Mouse (Mus musculus): ENCODE measurements at regions not wholly inside any gene's neighbourhood (a gene's known extent, or its start where the extent isn't known, plus 50 kb on each side); places are given as distances from the start of the nearest gene placed in this dataset.

DNA sequence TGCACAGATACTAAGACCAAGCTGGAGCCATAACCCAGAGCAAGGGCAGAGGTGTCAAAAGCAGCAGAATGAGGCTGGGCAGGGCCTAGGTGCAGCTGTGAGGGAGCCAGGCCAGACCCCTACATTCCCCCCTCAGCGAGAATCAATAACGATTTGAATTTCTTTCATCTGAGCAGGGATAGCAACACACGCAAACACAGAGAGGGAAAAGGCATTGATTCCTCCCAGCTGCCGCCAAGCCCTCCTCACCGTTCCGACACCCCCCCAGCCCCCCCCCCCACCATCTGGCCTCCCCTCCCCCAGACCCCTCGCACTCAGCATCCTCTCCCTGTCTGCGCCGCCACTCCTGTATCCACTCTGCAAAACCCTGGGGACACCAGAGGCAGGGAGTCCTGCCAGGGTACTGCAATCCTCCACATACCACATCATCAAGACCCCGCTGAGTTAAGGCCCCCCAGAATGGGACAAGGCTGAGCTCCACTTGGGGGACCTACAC lies 166.9 kb downstream of the 3100002H09Rik start:
- DNase-seq: no peak

DNA sequence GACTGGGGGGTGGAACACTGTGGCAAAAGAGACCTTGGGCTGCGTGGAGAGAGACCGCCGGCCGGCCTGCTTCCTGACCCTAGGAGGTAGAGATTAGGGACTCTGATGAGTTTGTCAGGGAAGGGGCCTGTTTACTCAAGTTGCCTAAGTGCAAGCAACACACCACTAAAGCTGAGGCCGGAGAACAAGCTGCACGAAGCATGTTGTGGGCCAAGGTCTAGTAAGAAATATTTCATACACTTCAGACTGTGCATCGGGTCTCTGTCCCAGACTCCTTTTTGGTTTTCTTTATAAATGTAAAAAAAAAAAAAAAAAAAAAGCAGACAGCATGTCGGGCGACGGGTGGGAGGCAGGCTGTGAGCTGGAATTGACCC lies 167.5 kb downstream of the 3100002H09Rik start:
- DNase-seq: no peak

DNA sequence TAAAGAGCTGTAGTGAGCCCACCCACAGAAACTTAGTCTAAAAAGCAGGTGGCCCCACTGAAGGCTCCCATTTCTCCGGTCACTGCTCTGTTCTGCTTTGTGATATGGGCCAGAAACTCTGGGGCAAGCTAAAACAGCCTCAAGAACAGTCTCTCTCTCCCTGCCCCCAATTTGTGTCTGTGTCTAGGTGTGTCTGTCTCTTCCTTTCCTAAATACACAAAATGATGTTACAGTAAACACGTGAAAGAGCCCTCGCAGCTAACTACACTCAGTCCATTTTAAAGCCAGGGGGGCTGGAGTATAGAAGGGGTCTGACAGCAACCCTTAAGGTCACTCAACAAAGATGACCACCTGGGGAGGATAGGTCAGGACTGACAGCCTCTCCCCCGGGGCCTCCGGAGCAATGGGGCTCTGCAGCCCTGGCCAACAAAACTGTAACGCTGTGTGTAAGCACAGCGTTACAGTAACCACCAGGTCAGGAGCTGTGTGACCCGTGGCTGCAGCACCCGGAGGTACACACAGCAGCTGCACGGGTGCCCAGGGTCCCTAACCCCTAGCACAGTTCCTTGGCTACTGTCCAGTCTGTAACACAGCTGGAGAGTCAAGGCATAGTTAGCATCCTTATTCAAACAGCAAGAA lies 168.0 kb downstream of the 3100002H09Rik start:
- no peak for DNase-seq

DNA sequence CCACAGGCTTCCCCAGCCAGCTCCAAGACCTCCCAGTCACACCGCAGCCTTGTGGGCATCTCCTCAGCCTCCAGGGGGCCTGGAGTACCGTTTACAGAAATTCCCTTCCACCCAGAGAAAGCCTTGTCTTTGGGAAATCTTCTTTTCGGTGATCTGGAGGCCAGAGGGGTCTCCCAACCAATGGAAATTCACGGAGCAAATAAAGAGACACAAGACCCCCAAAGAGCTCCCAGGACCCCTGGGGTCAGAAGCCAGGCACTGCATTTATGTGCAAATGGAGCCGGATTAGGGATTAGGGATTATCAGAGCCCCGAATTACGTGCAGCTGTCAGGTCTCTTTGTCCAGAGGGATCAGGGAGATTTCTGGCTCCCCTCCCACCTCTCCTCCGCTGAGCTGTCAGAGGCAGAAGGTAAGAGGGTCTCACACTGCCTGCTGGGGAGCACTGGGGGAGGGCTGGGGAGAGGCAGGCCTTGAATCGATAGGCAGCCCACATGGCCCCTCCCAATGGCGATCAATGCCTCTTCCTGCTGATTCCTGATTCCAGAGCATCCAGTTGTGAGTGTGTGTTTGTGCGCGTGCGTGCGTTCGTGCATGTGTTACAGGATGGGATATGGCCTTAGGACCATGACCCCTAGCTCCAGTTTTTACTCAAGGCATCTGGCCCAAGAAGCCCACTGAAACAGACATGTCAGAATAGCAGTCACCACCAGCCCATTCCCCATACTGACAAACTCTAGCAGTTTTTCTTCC lies 168.7 kb downstream of the 3100002H09Rik start:
- no peak for DNase-seq

DNA sequence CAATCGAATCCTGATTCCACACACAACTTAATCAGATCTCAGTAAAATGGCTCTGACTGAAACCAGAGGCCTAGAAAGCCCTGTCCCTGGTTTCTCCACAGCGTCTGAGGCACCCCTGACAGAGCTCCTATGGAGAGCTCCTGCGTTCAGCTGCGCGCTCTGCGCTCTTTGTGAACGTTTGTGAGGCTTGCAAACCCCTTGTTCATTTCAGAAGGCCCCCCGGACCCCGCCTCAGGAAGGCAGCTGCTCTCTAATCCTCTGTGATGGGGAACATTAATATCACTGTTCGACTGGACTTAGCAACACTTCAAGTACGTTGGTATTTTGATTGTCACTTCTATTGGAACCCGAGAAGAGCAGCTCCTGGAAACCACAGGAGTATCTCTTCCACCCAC lies 175.6 kb downstream of the 3100002H09Rik start:
- DNase-seq: no peak

DNA sequence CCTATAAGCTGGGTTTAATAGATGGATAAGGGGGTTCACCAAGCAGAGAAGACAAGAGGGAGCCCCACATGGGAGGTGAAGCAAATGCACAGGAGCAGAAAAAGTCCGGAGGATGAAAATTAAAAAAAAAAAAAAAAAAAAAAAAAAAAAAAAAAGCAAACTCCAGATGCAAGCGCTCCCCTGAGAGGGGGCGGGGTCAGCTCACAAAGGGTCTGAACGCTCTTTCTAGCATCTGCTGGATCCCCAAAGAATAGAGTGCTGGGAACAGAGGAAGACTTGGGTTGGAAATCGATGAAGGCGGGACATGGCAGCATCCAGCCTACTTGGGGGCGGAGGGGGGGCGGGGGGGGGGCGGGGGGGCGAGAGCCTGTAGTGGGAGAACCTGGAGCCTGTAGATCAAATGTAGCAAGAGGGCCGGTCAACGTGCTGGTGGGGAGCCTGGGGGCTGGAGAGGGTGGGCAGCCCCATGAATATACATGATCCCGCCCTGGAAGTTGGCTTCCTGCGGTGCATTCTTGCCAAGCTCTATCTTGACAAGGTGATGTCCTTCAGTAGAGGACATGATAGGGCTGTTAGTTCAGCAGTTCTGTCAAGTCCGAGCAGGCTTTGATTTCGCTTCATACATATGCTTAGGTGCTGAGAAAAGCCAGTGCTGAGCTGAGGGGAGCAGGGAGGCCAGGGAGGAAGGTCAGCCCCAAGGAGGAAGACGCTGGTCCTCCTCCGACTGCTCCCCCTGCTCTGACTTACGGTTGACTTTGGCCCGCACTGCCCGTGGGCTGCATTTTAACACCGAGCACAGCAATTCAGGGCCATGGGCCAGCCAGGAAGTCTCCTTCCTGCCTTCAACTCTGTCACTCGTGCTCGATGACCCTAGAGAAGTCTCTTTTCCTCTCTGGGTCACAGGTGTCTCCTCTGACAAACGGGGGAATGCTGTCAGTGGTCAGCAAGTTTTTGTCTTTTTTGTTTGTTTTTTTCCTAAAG lies 176.3 kb downstream of the 3100002H09Rik start:
- DNase-seq: no peak

DNA sequence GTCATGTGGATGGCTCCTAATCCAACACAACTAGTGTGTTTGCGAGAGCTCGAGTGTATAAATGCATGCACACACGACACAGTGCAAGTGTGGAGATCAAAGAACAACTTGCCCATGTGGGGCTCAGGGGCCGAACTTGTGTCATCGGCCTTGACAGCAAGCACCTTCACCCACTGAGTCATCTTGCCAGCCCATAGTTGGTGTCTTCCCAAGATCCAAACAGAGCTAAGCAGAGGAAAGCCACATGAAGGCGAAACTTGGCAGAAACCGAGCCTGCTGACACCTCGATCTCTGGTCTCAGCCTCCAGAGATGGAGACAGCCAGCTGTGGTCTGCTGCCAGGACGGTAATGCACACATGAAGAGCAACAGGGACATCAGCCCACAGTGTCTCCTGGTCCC lies 177.1 kb downstream of the 3100002H09Rik start:
- no peak for DNase-seq

DNA sequence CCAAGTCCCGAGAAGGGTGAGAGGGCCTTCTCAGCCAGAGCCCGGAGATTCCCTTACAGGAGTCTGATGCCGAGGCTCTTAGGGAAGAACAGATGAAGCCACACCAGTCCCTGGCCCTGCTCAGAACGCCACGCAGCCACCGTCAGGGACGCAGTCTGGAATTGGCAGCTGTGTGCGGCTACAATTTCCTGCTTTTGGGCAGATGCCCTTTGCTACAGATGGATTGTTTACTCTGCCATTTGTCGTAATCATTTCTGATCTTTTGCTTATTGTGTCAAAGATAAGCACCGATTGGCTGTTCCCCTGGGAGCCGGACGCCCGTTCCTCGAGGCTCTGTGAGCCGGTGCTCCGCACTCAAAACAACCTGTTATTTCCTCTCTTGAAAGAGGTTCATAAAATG lies 179.4 kb downstream of the 3100002H09Rik start:
- no peak for DNase-seq

DNA sequence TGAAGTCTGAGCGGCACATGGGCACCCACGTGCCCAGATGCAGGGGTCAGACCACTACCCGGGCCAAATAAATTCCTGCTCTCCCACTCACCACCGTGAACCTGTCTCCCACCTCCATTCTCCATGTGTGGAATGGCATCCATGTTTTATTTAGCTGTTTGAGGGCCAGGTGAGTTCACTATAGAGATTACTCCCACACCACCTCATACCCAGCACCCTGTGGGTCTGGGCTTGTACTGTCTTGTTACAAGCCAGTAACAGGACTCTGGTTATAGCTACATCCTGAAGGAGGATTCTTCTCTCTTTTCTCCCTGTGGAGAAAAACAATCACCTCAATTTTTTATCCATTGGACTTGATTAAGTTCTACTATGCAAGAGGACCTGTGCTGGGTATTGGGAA lies 181.8 kb downstream of the 3100002H09Rik start:
- DNase-seq: no peak

DNA sequence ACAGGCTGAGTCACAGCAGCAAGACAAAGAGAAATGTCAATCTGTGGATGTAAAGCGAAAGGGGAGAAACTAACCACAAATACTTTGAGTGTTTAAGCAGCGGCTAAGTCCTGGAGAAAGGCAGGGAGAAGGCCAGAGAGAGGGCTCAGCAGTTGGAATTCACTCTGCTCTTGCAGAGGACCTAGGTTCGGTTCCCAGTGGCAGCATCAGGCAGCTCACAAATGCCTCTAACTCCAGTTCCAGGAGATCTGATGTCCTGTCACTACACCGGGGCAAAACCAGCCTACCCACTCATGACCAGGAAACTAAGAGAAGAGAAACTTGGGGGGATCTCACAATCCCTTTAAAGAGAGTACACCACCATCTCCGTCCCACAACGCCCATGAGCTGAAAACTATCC lies 188.2 kb downstream of the 3100002H09Rik start:
- no peak for DNase-seq

DNA sequence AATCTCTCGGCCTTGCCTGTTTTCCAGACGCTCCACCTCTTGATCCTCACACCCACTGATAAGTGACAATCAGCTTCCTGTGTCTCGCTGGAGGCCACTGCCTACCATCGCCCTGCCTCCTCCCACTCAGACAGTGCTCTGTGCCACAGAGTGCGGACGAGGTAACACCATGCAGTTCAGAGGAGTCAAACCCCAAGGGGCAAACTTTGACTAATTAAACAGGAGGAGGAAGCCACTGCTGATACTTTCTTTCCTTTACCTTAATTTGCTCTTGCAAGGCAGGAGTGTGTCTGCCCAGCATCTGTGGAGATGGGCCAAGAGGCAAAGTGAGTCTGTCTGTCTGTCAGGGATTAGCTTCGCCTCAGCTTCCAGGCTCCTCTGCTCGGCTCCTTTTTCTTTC lies 192.2 kb downstream of the 3100002H09Rik start:
- no peak for DNase-seq

DNA sequence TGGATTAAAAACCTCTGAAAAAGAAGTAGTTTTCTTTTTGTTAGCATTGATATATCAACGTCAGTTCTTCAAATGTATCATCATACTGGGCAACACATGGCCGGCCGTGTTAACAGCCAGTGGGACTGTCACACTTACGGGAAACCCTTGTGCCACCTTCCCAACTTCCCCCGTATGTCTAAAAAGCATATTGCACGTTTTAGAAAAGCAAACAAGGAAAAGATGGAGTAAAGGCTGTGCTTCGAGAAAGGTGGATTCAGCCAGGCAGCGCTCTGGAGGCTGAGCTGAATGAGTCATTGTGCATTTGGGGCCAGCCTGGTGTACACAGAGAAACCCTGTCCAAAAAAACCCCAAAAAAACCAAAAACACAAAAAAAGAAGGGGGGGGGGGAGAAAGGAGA lies 193.4 kb downstream of the 3100002H09Rik start:
- no peak for DNase-seq

DNA sequence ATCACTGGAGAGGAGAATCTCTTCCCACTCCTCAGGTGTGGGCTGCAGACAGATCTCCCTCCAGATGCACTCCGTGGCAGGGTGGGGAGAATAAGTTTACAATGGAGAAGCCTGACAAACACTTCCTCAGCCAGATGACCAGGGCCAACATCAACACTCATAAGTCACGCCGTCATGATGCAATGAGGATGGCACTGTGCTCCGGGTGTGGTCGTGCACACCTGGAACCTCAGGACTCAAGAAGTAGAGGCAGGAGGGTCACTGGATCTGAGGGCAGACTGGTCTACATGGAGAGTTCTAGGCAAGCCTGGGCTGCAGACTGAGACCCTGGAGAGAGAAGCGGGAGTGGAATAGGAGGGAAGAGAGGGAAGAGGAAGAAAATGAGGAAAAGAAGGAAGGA lies 194.3 kb downstream of the 3100002H09Rik start:
- DNase-seq: no peak

DNA sequence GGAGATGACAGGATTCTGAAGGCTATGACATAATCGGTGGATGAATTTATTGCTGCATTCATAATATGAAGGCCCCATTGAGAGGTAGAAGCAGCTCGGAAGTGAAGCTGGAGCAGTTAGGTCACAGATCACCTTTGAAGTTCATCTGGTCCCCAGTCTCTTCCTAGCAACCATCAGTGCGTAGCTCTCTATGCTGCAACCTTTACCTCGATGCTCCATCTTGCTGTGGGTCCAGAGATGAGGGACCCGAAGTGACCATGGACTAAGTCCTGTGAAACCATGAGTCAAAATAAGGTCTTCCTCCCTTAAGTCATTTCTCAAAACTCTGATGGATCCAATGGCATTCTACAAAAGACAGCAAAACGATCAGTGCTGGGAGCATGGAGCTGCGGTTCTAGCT lies 196.2 kb downstream of the 3100002H09Rik start:
- DNase-seq: no peak

DNA sequence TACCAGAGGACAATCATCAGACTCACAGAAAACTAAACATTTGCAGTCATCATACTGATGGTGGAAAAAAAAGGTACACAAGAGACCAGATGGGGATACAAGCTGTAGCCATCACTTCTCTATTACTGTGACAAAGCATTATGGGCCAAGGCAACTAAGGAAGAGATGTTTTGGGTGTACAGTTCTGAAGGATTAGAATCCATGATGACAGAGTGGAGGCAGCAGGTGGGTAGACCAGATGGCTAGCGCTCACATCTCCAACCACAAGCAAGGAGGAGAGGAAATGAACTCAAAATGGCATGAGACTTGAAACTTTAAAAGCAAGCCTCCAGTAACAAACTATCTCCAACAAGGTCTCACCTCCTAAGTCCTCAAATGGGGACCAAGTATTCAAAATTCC lies 201.3 kb downstream of the 3100002H09Rik start:
- DNase-seq: no peak

DNA sequence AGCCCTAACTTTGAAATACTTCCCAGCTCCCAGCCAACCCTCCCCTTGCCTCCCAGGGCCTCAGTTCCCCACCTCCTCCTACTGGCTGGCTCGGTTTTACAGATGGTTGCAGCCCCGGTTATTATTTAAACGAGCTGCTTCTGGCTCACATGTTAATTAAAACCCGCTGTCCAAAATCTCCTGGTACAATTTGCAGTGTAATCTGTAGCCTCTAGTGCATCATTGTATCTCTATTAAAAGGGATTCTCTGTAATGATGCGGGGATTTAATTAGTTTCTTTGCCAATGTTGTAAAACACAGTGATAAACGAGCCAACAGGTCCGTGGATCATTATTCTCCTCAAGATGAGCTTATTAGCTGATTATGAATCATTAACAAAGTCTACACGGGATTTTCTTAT lies 208.5 kb downstream of the 3100002H09Rik start:
- no peak for DNase-seq

DNA sequence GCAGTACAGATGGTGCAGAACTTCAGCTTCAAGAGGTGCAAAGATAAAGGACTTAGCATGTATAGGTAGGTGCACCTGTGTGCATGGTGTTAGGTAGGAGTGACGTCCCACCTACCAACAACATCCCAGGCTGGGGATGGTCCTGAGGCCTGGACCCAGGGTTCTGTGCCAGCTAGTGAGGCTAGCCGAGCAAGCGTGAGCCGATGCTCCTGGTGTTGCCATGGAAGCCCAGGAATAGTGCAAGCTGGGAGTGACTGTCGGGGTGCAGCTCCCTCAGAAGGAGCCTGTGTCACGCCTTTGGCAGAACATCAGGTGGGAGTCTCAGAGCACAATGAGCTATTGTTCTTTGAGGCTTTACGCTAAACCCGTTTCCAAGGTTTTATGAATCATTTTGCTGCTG lies 209.9 kb downstream of the 3100002H09Rik start:
- DNase-seq: no peak

DNA sequence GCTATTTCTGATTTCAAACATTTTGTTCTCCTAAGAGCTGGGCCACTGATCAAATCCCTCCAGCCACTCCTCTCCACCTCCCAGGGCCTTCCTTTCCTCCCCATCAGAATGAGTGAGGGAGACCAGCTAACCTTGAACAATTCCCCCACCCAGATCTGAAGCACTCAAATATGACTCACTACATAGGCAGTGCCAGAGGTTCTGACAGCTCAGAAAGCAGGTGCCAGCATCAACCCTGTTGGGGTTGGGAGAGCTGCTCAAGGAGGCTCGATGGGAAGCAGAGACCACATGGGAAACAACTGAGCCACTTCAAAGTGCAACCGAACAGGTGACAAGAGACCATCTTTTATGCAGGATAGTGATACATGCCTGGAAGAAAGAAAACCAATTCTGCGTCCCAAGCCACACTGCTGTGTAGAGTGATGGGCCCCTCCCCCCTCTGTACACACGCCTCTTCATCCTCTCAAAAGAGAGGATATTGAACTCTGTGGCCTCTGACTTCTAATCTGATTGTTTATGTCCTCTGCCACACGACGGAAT lies 210.4 kb downstream of the 3100002H09Rik start:
- no peak for DNase-seq

DNA sequence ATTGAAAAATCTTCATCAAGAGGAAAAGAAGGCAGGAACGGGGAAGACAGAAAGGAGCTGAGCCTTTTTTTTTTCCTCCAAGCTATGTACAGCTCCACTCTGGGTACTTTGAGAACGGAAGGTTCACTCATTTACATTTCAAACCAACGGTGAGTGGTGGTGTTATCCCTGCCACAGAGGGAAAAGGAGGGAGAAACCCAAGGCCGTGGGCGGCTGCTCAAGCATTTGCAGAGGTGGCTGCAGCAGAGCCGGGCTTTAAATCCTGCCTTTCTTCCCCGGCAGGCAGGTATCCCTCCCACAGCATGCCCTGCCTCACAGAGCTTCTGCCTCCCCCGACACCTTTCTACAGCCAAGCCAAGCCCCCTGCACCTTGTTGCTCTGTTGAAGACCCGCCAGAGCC lies 212.2 kb downstream of the 3100002H09Rik start:
- no peak for DNase-seq

DNA sequence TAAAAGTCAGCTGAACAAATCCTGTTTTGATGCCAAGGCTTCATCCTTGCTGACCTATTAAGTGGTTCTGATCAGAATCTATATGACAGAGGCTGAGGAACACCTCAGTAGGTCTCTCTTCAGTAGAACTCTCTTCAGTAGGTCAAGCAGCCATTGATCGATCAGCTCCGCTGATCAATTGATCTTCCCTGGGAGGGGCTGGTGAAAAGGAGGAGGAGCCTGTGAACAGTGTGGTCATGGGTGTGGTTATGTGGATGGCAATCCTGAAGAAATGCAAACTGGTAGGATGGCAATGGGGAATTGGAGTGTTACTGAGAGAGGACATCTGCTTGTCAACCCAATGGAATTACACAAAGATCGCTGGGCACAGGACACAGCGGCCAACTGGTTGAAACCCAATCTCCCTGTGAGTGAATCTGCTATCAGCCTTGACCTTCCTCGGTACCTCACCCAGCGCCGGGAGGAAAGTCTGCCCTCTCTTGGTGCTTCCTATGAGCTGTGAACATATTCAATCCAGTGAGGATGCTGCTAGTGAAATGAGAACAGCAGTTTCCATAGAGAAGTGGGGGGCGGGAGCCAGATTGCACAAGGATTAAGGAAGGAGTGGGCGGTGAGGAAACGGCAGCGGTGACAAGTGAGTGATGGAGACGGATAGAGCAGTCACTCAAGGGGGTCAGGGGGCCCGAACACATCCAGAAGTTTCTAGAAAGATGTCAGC lies 213.9 kb downstream of the 3100002H09Rik start:
- DNase-seq: no peak

DNA sequence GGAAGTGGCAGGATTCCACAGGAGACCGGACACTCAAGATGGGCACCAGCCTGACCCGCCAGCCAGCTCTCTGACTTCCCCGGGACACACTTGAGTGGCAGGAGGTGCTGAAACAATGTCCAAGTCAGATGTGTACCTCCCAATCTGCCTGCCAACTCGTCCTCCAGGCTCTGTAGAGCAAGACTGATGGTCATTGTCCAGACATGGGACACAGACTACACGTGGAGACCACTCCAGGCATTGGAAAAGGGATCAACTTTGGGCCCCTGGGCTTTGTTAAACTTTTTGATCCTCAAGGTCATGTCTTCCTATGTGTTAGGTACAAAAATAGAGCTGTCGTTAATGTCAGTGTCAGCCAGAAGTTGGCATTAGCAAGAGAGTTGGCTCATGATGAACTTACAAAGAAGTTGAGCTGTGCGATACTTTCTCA lies 214.6 kb downstream of the 3100002H09Rik start:
- no peak for DNase-seq
